Mouse (Mus musculus) urinary bladder, adult 2 months (tissue): ENCODE measurements around the gene Tpst1. TPM values are rescaled to one million over a fixed set of nuclear protein-coding genes. Genes with fewer than 3 reads are reported as not detected.

ENCODE experiments used
- polyA plus RNA-seq: library from polyadenylated mRNA; depleted of rRNA; stranded (reverse); fragments of >200 nt; gene quantifications from 2 replicates; pipeline ENCODE4 v1.2.3, GENCODE M21; 2012; rRNA removed

The Tpst1 gene
- polyA plus RNA-seq, 1 experiment = 77.9 TPM

Other genes with a start within 250 kb of the Tpst1 start
- gene Sumf2, start 226.3 kb upstream of the Tpst1 start, polyA plus RNA-seq = 12.4 and 16.2 TPM in 2 replicates
- gene Chchd2, start 185.9 kb upstream of the Tpst1 start, polyA plus RNA-seq = 523 and 694 TPM in 2 replicates
- 1.9 and 2.3 TPM in 2 replicates for gene Zbed5, start 177.6 kb upstream of the Tpst1 start, polyA plus RNA-seq
- 4.2 and 4.6 TPM in 2 replicates for gene Phkg1, start 174.8 kb upstream of the Tpst1 start, polyA plus RNA-seq
- gene Nupr1l, start 164.8 kb upstream of the Tpst1 start, polyA plus RNA-seq = 7.4 and 10.5 TPM in 2 replicates
- 19.1 and 20.7 TPM in 2 replicates for gene Vkorc1l1, start 131.4 kb upstream of the Tpst1 start, polyA plus RNA-seq
- 42.0 and 43.1 TPM in 2 replicates for gene Gusb, start 70.3 kb upstream of the Tpst1 start, polyA plus RNA-seq
- 20.1 and 20.8 TPM in 2 replicates for gene Asl, start 44.1 kb upstream of the Tpst1 start, polyA plus RNA-seq
- gene Crcp, start 44.0 kb upstream of the Tpst1 start, polyA plus RNA-seq = 26.6 and 28.6 TPM in 2 replicates
- 4.2 and 4.5 TPM in 2 replicates for gene Kctd7, start 71.5 kb downstream of the Tpst1 start, polyA plus RNA-seq
- gene Rabgef1, start 98.5 kb downstream of the Tpst1 start, polyA plus RNA-seq = 64.4 and 70.6 TPM in 2 replicates
- gene Tmem248, start 143.8 kb downstream of the Tpst1 start, polyA plus RNA-seq = 33.8 and 35.0 TPM in 2 replicates
- 106 and 107 TPM in 2 replicates for gene Sbds, start 182.2 kb downstream of the Tpst1 start, polyA plus RNA-seq
- gene Tyw1, start 182.3 kb downstream of the Tpst1 start, polyA plus RNA-seq = 15.0 and 15.2 TPM in 2 replicates